Mouse (Mus musculus): ENCODE results near the gene Exosc10.
A peak's percentile ranks its signal among the peaks of the same experiment; 100 is the strongest.

Gene Exosc10

DNA sequence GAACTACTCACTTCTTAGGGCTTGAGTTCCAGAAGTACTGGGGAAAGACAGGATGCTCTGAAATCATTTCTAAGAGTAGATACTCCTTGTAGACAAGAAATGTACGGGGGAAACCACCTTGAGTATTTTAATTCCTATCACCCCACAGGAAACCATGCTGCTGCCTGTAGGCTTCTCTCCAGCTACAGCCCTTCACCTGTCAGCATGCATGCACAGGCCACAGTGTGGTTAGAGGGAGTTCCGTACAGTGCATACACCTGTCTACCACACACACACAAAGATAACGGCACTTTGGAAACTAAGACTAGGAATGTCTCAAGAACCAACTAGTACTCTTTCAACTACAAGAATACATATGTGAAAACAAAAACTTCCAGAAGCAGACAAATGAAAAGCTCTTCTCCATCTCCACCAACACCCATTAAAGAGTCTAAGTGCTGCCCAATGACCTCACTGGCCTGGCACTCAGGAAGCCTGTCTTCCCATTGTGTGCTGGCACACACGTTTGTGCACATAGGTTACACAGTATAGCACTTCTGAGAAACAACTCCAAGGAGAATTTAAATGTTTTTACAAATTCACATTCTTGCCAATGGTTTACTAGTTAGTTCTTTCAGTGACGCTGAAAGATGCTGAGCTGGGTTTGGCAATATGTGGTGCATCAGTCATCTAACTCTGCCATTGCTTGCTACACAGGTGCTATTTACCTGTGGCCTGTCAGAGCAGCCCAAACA lies 52.6 kb downstream of the Exosc10 start:
- DNase-seq: no peak

DNA sequence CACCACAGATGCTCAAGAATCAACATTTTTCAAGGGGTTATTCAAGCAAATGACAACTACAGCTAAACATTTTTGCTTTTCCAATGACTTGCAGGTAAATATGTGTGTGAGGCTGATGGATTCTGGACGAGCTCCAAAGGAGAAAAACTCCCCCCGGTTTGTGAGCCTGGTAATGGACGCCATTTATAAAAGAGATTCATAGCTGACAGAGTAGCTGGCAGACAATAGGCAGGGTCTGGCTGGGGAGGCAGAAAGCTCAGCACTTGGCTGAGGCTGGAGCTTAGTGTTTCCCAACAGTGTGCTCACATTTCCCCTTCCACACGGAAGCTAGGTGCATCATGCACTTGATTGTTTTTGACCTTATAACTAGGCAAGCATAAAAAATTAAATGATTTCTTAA lies 54.3 kb downstream of the Exosc10 start:
- DNase-seq: no peak

DNA sequence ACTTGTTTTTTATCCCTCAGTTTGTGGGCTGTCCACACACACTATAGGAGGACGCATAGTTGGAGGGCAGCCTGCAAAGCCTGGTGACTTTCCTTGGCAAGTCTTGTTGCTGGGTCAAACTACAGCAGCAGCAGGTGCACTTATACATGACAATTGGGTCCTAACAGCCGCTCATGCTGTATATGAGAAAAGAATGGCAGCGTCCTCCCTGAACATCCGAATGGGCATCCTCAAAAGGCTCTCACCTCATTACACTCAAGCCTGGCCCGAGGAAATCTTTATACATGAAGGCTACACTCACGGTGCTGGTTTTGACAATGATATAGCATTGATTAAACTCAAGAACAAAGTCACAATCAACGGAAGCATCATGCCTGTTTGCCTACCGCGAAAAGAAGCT lies 55.5 kb downstream of the Exosc10 start:
- DNase-seq: no peak

DNA sequence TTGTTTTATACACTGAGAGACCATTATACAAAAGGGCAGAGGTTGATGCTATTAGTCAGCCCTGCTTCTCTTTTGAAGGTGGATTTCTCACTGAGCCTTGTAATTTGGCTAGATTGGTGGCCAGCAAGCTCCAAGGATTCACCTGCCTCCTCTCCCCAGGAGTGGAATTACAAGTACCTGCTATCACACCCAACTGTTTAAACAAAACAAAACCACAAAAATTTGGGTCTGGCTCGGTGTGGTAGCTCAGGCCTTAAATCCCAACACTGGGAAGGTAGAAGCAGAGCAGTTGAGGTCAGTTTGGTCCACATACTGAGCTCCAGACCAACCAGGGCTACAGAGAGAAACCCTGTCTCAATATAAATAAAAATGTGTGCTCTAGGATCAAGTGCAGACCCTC lies 61.6 kb downstream of the Exosc10 start:
- DNase-seq: no peak

DNA sequence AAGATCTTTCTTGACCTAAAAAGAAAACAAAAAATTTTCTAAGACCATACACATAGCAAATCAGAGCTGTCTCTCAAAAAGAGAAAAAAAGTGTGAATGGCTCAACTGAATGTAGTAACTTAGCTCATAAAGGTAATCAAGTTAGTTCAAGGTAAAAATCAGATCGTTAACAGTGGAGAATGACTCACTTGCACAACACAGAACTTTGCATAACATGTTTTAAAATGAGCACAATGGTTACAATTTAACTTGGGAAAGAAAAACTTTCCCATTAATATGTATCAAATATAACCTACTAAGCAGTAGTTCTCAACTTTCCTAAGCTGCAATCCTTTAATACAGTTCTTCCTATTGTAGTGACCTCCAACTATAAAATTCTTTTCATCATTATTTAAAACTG lies 62.5 kb downstream of the Exosc10 start:
- no peak for DNase-seq

DNA sequence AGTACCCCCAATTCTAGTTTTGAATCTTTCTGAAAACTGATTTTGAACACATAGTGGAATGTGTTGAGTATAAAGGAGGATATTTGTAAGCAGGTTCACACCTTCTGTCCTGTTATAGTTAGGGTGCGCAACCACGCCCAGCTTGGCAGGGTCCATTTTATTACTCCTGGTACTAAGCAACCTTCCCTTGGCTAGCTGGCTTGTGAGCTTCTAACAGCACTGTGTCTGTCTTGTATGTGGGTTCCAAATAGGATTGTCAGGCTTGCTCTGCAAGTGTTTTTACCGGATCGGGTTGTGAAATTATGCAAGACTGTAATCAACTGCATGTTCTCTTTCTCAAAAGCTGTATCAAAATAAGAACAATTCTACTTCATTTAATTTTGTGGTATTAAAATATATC lies 64.3 kb downstream of the Exosc10 start:
- no peak for DNase-seq

DNA sequence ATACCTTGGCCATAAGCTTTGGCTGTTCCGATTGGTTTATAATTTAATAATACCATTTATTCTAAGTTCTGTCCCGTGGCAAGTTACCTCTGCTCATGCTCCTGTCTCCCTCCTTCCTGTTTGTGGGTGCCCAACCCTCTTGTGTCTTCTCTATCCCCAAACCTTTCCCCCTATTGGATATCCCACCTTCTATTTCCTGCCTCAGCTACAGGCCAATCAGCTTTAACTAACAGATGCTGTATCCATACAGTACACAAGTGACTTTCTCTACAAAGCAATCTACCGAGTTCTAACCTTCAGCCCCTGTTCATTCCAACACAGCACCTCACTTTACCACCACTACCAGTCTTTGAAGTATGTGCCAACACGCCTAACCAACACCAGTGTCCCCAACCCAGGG lies 65.4 kb downstream of the Exosc10 start:
- no peak for DNase-seq

DNA sequence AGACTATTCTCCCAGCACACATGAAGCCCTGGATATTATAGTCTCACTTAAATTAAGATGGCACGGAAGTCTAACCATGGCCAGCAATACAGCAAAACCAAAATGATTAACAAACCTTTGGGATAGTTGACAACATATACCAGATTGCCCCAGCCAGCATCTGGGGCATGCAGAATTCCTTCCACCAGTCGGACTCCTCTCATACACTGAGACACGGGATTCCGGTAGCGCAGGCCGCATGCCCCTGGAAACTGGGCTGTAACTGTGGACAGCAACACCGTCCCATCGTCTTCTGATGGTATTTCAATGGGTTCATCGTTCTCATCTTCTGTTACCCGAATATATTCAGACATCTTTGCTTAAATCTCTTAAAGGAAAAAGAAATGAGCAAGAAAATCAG lies 66.8 kb downstream of the Exosc10 start:
- no peak for DNase-seq

DNA sequence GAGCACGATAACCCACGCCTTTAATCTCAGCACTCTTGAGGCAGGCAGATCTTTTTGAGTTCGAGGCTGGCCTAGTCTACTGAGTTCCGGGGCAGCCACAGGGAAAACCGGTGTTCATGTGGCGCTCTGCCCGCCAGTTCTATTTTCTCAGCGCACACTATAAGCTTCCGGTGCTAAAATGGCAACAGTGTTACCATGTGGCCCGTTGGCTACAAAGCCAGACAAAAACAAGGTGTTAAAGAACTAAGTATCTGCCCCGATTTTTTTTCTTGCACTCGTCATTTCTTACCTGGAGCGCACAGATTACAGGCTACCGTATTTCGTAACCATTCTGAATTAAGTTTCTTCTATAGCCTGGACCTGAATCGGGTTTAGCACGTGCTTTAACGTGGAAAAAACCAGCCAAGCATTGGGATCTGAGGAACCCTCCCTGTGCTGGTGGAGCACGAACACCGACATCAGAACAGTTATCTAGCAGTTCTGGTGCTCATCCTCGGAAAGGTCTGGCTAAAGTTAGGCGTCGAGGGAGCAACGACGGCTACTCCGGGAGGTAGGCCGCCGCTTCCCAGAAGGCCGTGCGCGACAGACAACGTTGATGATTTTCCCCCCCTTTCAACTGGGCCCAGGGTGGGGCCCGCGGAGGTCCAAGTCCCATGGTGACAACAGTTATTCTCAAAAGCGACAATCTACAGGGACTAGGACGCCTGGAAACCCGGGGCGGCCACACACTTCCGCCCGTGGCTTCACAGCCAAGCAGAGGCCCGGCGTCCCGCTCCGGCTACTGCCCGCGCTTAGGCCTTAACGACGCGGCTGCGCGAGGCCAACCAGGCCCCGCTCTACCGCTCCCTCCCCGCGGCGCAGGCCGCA lies 67.8 kb downstream of the Exosc10 start:
- DNase-seq: peak; percentile 45

DNA sequence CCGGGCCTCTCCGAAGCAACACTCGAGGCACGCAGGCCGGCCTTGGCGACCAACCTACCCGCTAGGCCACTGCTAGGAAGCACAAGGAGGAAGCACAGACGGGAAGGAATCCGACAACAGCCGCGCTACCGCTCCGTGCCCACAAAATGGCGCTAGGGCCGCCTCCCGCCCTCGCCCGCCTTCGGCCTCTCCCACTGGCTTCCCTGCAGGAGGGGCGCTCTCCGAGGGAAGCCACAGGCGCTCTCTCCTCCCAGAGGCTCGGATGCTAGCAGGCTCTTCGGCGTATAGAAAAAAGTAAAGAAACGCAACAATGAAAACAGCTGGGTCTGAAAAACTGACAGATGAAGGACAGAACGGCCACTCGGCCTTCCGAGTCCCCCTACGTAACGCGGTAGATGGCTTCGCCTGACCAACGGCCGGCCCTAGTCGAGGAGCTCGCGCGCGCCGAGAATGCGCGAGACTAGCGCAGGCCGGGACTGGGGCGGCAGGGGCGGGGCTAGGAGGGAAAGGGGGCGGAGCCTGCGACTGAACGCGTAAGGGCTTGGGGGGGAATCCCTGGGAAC lies 68.5 kb downstream of the Exosc10 start, which contains the start of gene Tardbp:
Gene Tardbp (minus strand): TSS at position 397 of the 563 bp plus-strand sequence.
- peak; percentile 95 for DNase-seq

DNA sequence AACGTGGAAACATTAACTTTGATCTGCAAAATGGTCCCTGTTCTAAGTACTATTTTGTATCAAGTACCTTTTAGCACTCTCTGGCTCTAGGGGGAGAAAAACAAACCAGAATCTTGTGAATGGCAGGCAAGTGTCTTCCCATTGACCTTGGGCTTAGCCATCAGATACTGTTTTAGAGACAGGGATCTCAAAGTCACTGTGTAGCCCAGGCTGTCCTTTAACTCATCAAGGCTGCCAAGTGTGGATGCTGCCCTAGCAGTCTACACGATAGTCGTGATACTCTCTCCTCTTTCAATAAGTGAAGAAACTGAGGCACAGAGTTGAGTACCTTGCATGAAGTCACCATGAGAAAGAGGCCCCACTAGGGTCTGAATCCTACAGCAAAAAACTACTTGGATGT lies 69.0 kb downstream of the Exosc10 start:
- no peak for DNase-seq
